Mouse (Mus musculus) stomach, embryonic 14.5 days (tissue): Measurements from ENCODE around the gene Snph. TPM values are rescaled to one million over a fixed set of nuclear protein-coding genes. Genes with fewer than 3 reads are reported as not detected.

Experiments
- ATAC-seq: fragments of 200-750 bp; cut with Nextera tagmentation; 2 replicates; pipeline ENCODE4 v1.8.0; 2017; ENCODE audit warnings: low read depth, moderate TSS enrichment; ENCODE audit not compliant: insufficient number of reproducible peaks, insufficient read depth, low FRiP score
- H3K27ac ChIP-seq: fragments of 300-500 bp; sonication (generic); 2 replicates; pipeline ENCODE4 v1.5.1; 2014; ENCODE audit warnings: mild to moderate bottlenecking, low read length, moderate library complexity, mixed read lengths
- H3K27me3 ChIP-seq: fragments of 300-500 bp; sonication (generic); 2 replicates; pipeline ENCODE4 v1.6.1; 2014; ENCODE audit warnings: low read length, control low read depth, mixed read lengths; ENCODE audit not compliant: control insufficient read depth, insufficient read depth
- H3K36me3 ChIP-seq: fragments of 300-500 bp; sonication (generic); 2 replicates; pipeline ENCODE4 v1.6.1; 2014; ENCODE audit warnings: mild to moderate bottlenecking, control low read depth, low read length, moderate library complexity, mixed read lengths; ENCODE audit not compliant: control insufficient read depth, insufficient read depth
- H3K4me1 ChIP-seq: fragments of 300-500 bp; sonication (generic); 2 replicates; pipeline ENCODE4 v1.6.1; 2014; ENCODE audit warnings: low read length, control low read depth, mixed read lengths; ENCODE audit not compliant: control insufficient read depth, insufficient read depth
- H3K4me2 ChIP-seq: fragments of 300-500 bp; sonication (generic); replicated peaks from 2 replicates; pipeline ENCODE4 v1.6.1; 2014; ENCODE audit warnings: low read depth, low read length, control low read depth
- H3K4me3 ChIP-seq: fragments of 300-500 bp; sonication (generic); 2 replicates; pipeline ENCODE4 v1.5.1; 2014; ENCODE audit warnings: low read depth, low read length, control low read depth
- H3K9ac ChIP-seq: fragments of 300-500 bp; sonication (generic); replicated peaks from 2 replicates; pipeline ENCODE4 v1.6.1; 2014; ENCODE audit warnings: low read depth, mild to moderate bottlenecking, control low read depth, low read length, moderate library complexity, mixed read lengths
- H3K9me3 ChIP-seq: fragments of 300-500 bp; sonication (generic); 2 replicates; pipeline ENCODE4 v1.6.1; 2016; ENCODE audit warnings: low read depth, low read length, control low read depth; ENCODE audit not compliant: control insufficient read depth
- WGBS: fragments of 180-500 bp; shearing (Covaris S2); extraction: QIAGEN DNeasy Blood & Tissue Kit; methylation state at CpG from one replicate; pipeline ENCODE4 v1.1.7; 2014; 5-methylcytosine and 5-hydroxymethylcytosine counted together
- polyA plus RNA-seq: library from polyadenylated mRNA; unstranded; fragments of >200 nt; fragmentation: Nextera tagmentation; extraction: Ambion mirVana; gene quantifications from 2 replicates; pipeline ENCODE4 v1.2.1, GENCODE M21; 2014

The Snph gene
- polyA plus RNA-seq, 1 experiment from 2014 or later: 1.5 TPM

DNA sequence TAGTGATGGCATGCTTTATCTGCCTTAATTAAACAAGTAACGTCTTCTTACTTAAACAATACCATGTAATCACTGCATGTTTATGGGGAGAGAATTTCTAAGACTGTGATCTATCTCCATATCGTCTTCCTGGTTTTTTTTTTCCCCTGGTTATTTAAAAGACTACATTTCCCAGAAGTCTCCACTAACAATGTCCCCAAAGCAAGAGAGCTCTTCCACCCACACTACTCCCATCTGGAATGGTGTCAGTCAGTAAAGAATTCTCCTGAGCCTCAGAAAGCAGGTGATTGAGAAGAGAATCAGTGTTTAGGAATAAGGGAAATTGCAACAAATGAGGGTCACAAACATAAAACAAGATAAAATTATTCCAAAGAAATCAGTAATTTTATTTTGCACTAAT lies 2.5 kb upstream of the Snph start:
- Histone ChIP-seq H3K27me3 (peaks cover 13% of the 10 kb centered on the region; the same call in 1 of the 2 replicates), H3K4me3 (no peak overlapping the region), H3K36me3 (no peaks in the 10 kb centered on the region), H3K9me3 (no peaks in the 10 kb centered on the region), H3K9ac (no peak overlapping the region), H3K4me2 (no peak overlapping the region), H3K4me1 (0 out of 2 replicates have a peak, but pooled peaks cover 4% of the 10 kb centered on the region), H3K27ac (no peak overlapping the region)
- ATAC-seq: no peak
- 25% methylated on average over 2 of the region's 2 CpGs for WGBS

DNA sequence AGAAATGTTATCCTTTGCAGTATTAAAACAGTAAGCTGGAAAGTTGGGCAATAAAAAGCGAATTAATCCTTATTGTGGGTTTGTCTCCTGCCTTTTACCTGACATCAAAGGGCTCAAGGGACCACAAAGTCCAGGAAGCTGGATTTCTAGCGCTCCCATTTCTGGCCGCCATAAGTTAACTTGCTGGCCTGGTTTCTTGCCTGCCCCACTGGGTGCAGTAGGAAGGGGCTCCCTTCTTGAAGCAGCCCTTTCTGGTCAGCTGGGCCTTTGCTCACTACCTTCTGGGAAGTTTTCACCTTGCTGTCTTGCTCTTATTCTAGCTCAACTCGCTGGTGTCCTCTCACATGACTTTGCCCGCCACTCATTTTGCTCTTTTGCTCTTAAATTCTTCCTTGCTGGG lies 589 bp upstream of the Snph start:
- no peak overlapping the region for H3K4me3 ChIP-seq
- peaks cover 13% of the 10 kb centered on the region; the same call in 1 of the 2 replicates for H3K27me3 ChIP-seq
- no peak overlapping the region for H3K4me2 ChIP-seq
- H3K4me1 ChIP-seq: 0 out of 2 replicates have a peak, but pooled peaks cover 4% of the 10 kb centered on the region
- WGBS: 51% methylated on average over 5 of the region's 5 CpGs
- H3K9ac ChIP-seq: no peak overlapping the region
- H3K36me3 ChIP-seq: no peaks in the 10 kb centered on the region
- H3K9me3 ChIP-seq: no peaks in the 10 kb centered on the region
- no peak for ATAC-seq
- H3K27ac ChIP-seq: no peak overlapping the region

DNA sequence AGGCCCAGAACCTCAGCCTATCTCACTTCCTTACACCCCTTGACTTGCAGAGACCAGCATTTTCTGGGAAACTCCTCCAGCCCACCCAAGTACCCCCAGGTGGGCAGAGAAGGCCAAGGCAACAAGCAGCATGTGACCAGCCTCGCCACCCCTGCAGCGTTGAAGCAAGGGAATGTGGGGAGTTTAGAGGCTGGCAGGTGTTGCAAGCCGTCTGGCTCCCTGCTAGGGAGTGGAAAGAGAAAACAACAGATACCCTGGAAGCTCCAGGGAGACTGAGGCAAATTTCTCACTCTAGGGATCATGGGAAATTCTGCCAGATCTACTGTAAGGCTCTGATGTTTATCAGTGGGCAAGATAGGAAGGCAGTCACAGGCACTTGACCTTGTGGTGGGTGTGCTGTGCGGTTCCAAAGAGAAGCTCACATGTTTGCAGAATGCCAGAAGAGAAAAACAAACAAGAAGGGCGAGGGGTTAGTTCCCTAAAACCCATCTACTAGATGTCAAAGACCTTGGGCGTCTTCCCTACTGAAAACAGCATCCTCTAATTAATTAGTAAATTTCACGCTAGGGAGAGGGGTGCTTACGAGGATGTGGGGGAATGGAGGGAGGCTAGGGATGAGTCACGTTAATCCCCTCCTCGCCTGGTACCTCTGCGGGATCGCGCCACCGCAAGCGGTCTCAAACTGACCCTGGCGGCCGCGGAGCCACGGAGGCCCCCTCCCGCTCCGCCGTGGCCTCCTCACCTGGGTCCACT lies 811 bp downstream of the Snph start:
- 5% methylated on average over 22 of the region's 22 CpGs for WGBS
- ATAC-seq: no peak
- H3K36me3 ChIP-seq: no peaks in the 10 kb centered on the region
- no peaks in the 10 kb centered on the region for H3K9me3 ChIP-seq
- H3K4me3 ChIP-seq: peak overlapping the region; percentile 54
- peaks cover 13% of the 10 kb centered on the region; the same call in 1 of the 2 replicates for H3K27me3 ChIP-seq
- 0 out of 2 replicates have a peak, but pooled peaks cover 4% of the 10 kb centered on the region for H3K4me1 ChIP-seq
- H3K9ac ChIP-seq: peak overlapping the region; percentile 22; the same call in 1 of the 2 replicates
- peak overlapping the region; percentile 85 for H3K4me2 ChIP-seq
- H3K27ac ChIP-seq: no peak overlapping the region

DNA sequence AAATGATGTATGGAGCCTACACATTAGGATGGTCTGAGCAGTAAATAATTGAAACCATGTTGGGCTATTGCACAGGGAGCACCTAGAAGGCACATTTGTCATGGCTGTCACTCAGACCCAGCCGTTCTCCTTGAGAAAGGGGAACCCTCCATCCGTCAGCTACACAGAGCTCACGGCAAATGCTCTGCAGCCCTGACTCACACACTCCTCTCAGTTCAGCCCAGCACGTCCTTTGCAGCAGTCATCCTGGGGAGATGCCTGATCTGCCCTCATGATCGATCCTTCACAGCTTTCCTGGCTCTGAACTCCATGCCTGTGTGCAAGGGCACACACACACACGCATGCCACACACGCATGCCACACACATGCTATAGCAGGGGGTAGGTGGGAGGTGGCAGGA lies 3.1 kb downstream of the Snph start:
- no peaks in the 10 kb centered on the region for H3K36me3 ChIP-seq
- no peak overlapping the region for H3K4me2 ChIP-seq
- H3K9me3 ChIP-seq: no peaks in the 10 kb centered on the region
- H3K4me3 ChIP-seq: no peak overlapping the region
- 66% methylated on average over 7 of the region's 7 CpGs for WGBS
- H3K9ac ChIP-seq: no peak overlapping the region
- ATAC-seq: no peak
- H3K27me3 ChIP-seq: peaks cover 13% of the 10 kb centered on the region; the same call in 1 of the 2 replicates
- H3K4me1 ChIP-seq: 0 out of 2 replicates have a peak, but pooled peaks cover 4% of the 10 kb centered on the region
- H3K27ac ChIP-seq: no peak overlapping the region

DNA sequence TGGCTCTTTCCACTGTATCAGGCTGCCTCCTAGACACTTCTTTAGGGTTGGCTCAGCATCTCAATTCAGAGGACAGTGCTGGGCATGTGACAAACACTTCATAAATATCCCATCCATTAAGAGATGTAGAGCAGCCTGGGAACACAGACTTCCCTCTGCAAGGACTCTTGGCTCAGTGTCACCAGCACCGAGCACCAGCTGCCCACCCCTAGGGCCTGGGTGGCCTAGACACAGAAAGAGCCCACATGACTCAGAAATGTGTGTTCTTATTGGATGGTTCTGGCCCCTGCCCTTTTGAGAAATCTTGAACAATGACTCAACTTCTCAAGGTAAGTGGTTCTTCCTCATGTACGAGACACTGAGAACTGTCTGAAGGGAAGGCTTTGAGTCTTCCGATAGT lies 4.4 kb downstream of the Snph start:
- Histone ChIP-seq H3K4me2 (no peak overlapping the region), H3K9ac (no peak overlapping the region), H3K27me3 (peaks cover 8% of the 10 kb centered on the region; the same call in 1 of the 2 replicates), H3K36me3 (no peaks in the 10 kb centered on the region), H3K4me3 (no peak overlapping the region), H3K4me1 (0 out of 2 replicates have a peak, but pooled peaks cover 4% of the 10 kb centered on the region), H3K9me3 (no peaks in the 10 kb centered on the region), H3K27ac (no peak overlapping the region)
- ATAC-seq: no peak
- WGBS: 79% methylated on average over 3 of the region's 3 CpGs

DNA sequence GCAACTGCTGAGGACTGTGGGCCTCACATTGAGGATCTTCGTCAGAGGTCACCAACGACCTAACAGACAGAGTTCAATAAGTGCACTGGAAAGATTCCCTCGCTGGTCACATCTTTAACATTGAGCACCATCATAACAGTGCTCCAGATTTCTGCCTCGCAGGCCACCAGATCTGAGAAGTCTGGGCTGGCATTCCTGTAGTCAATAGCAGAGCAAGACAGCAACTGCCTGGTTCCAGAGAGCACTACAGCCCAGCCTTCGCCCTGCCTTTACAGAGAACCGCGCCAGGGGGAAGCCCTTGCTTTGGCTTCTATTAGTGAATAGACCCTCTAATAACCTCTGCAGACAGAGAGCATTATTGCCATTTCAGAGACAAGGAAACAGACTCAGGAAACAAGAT lies 6.1 kb downstream of the Snph start:
- H3K27me3 ChIP-seq: 0 out of 2 replicates have a peak, but pooled peaks cover under 1% of the 10 kb centered on the region
- H3K4me2 ChIP-seq: no peak overlapping the region
- H3K9me3 ChIP-seq: no peaks in the 10 kb centered on the region
- no peak overlapping the region for H3K27ac ChIP-seq
- H3K4me1 ChIP-seq: no peaks in the 10 kb centered on the region
- ATAC-seq: no peak
- H3K9ac ChIP-seq: no peak overlapping the region
- no peaks in the 10 kb centered on the region for H3K36me3 ChIP-seq
- 91% methylated on average over 7 of the region's 7 CpGs for WGBS
- no peak overlapping the region for H3K4me3 ChIP-seq

DNA sequence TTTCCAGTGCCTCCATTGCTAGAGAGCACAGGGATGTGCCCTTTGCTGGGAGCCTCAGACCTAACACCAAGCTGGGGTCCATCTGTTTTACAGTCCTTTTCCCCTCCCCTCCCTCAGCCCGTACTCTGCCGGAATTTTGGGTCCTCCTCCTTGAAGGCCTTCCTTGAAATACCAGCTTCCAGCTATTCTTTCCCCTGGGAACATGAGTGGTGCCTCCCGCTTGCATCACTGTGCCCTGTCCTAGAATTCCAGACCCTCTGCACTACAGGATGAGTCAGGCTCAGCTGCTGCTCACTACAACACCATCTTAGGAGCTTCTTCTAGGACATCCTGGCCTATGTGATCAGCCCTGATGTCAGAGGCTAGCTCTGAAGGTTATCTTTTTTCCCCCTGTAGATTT lies 8.6 kb downstream of the Snph start:
- 59% methylated on average over 3 of the region's 3 CpGs for WGBS
- no peak for ATAC-seq

DNA sequence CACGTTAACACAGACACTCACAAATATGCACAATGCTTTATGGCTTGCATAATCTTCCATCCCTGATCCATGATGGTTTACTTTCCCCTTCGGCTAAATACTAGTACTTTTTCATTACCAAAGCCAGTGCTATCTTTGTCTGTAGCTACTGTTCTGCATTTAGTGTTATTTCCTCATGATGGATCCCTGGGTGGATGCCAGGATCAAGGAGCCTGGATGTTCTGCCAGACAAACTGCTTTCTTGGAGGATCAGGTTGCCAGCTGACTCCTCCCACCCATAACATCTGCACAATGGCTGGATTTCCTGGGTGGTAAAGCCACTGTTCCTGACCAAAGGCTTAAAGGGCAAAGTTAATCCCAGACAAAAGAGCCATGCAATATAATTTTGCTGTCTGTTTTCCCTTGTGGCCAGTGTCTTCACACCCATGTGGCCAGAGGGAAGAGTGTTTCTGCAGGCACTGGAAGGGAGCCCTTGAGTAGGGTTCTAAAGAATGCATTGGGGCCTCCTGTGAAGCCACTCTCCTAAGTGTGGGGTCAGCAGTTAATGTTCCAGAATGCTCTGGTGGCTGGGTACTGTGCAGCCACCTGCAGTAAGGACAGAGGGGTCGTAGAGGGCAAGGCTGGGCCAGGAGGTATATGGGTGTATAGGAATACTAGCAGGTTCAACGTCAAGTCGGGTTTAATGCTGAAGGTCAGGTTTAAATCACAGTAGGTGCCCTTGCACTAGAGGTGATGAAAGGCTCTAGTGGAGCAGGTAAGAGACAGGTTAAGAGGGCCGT lies 15.7 kb downstream of the Snph start:
- no peak overlapping the region for H3K27ac ChIP-seq
- no peaks in the 10 kb centered on the region for H3K4me1 ChIP-seq
- ATAC-seq: no peak
- WGBS: 63% methylated on average over 6 of the region's 6 CpGs
- no peak overlapping the region for H3K4me3 ChIP-seq
- H3K27me3 ChIP-seq: no peaks in the 10 kb centered on the region
- H3K9me3 ChIP-seq: no peaks in the 10 kb centered on the region
- H3K4me2 ChIP-seq: no peak overlapping the region
- H3K9ac ChIP-seq: no peak overlapping the region
- H3K36me3 ChIP-seq: no peaks in the 10 kb centered on the region

More for the DNA sequence above, 8.6 kb downstream of the Snph start:
- no peak overlapping the region for H3K27ac ChIP-seq
- H3K4me2 ChIP-seq: no peak overlapping the region
- H3K4me1 ChIP-seq: no peaks in the 10 kb centered on the region
- H3K9me3 ChIP-seq: no peaks in the 10 kb centered on the region
- no peak overlapping the region for H3K4me3 ChIP-seq
- no peak overlapping the region for H3K9ac ChIP-seq
- H3K36me3 ChIP-seq: no peaks in the 10 kb centered on the region
- no peaks in the 10 kb centered on the region for H3K27me3 ChIP-seq
